Comparison of ENCODE assay signal across 20 mouse cellular contexts in the genomic region with DNA sequence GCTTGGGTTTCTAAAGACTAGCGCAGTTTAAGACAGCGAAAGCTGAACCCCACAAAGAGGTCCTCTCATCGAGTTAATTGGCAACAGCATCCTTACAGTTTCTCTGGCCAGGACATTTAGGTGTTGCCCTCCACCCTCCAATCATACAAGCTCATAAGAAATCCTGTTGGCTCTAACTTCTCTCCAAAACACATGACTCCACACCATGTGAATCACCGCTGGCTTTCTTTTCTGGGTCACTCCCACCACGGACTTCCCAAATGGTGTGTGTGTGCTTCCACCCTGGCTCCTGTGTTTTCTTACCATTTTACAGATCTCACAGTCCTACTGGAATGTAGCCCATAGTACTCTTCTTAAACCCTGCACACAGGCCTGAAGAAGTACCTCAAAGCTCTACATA.
"Had no signal": no experiment of that assay in that cellular context is flagged by ENCODE, and none has a peak within 500 bp of the region (broad histone marks: within the 10 kb centered on the region; RNA-seq: fewer than 3 reads in every experiment).

No protein-coding gene starts in this region.

- H3K4me3 ChIP-seq: lung, embryonic 15.5 days; midbrain, embryonic 10.5 days; midbrain, embryonic 12.5 days; myocyte; neural tube, embryonic 13.5 days; neural tube, embryonic 15.5 days had no signal

- H3K27ac ChIP-seq: lung, embryonic 15.5 days; midbrain, embryonic 10.5 days; midbrain, embryonic 12.5 days; neural tube, embryonic 13.5 days; neural tube, embryonic 15.5 days had no signal

- H3K27me3 ChIP-seq: lung, embryonic 15.5 days; midbrain, embryonic 12.5 days; neural tube, embryonic 13.5 days; neural tube, embryonic 15.5 days had no signal

- H3K4me1 ChIP-seq: lung, embryonic 15.5 days; midbrain, embryonic 10.5 days; midbrain, embryonic 12.5 days; neural tube, embryonic 13.5 days; neural tube, embryonic 15.5 days had no signal

- H3K36me3 ChIP-seq: lung, embryonic 15.5 days; midbrain, embryonic 10.5 days; midbrain, embryonic 12.5 days; neural tube, embryonic 13.5 days; neural tube, embryonic 15.5 days had no signal

- DNase-seq: liver, postnatal 0 days; lung, adult 2 months; lung, postnatal 4 days; midbrain, embryonic 14.5 days; retina, postnatal 1 day; right cerebral cortex, adult 18-20 months; right cerebral cortex, postnatal 25 days; right cerebral cortex, postnatal 4 days; spleen, adult 18-20 months; thymus, adult 18-20 months; thymus, postnatal 14 days; thymus, postnatal 4 days had no signal

- H3K9me3 ChIP-seq: midbrain, embryonic 12.5 days; neural tube, embryonic 15.5 days had no signal

- H3K4me2 ChIP-seq: lung, embryonic 15.5 days; midbrain, embryonic 12.5 days; neural tube, embryonic 13.5 days; neural tube, embryonic 15.5 days had no signal

- ATAC-seq: liver, postnatal 0 days; lung, postnatal 0 days; midbrain, embryonic 16.5 days had no signal

- H3K9ac ChIP-seq: liver, postnatal 0 days; lung, embryonic 15.5 days; midbrain, embryonic 12.5 days; neural tube, embryonic 13.5 days; neural tube, embryonic 15.5 days had no signal
